Mouse (Mus musculus) stomach, postnatal 0 days (tissue): ENCODE results near the gene Tcte3.

Experiments used
- CTCF ChIP-seq: IDR thresholded peaks from 2 replicates; pipeline ENCODE4 v1.5.1; 2016; ENCODE audit warnings: antibody characterized with exemption, low read depth, mild to moderate bottlenecking, moderate library complexity
- EP300 ChIP-seq: optimal IDR thresholded peaks from 2 replicates; pipeline ENCODE3; 2016; ENCODE audit warnings: antibody characterized with exemption

DNA sequence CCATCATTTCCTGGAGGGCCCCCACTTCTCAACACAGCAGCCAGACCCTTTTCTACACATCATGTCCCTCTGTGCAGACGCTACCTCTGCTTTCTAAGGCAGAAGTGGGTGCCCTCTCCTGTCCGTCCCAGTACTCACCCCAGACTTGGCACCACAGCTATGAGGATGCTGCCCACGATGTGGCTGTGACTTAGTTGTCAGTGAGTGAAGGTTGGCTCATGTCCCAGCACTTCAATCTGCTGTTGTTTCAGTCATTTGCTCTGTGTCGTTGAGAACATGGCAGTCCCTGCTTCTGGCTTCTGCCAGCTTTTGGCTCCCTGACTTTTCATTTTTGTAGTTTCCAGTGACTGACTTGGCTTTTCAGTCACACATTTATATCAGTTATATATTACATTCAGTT is 14.6 kb upstream of the Tcte3 start:
- TF ChIP-seq CTCF (no peak), EP300 (no peak)
